Mouse (Mus musculus): ENCODE data around the gene Clec4f. TPM values are rescaled to one million over a fixed set of nuclear protein-coding genes. Genes with fewer than 3 reads are reported as not detected.

The Clec4f gene
- polyA plus RNA-seq, 1 experiment: not detected

DNA sequence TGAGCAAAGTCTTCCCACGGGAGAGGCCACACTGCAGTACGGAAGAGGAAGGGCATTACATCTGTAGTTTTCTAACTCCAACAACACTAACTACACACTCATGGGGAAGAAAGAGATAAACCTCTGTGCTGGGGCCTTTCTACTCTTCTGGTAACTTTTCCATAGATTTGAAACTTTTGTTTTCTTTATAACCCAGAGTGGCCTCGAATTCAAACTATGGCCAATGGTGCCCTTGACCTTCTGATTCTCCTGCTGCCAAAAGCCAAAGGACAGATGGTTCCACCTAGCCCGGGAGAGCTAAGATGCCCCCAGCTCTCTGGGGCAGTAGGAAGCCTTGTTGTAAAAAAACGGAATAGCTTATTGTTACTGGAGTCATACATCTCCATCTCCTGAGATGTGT, 44.0 kb upstream of the Clec4f start:
- H3K4me1 ChIP-seq (ENCODE audit: control insufficient read depth, insufficient read depth, low read length): no peaks in the 10 kb centered on the region
- H3K27ac ChIP-seq (ENCODE audit: insufficient read depth, low read length): no peak overlapping the region
- 4% methylated on average over 5 of the region's 5 CpGs for WGBS
- TF ChIP-seq CTCF (IDR thresholded peaks at IDR 0.05; ENCODE audit: borderline replicate concordance, insufficient read depth, low read depth, low read length): no peak
- no peak for TF ChIP-seq POLR2A (IDR thresholded peaks at IDR 0.05; ENCODE audit: borderline replicate concordance, insufficient read depth, low read length)
- peaks cover 15% of the 10 kb centered on the region; the same call in 1 of the 2 replicates for H3K27me3 ChIP-seq (ENCODE audit: control insufficient read depth, insufficient read depth, low read length)
- no peak overlapping the region for H3K4me3 ChIP-seq (replicated peaks; ENCODE audit: insufficient read depth, low read depth, low read length)
- DNase-seq: no peak

DNA sequence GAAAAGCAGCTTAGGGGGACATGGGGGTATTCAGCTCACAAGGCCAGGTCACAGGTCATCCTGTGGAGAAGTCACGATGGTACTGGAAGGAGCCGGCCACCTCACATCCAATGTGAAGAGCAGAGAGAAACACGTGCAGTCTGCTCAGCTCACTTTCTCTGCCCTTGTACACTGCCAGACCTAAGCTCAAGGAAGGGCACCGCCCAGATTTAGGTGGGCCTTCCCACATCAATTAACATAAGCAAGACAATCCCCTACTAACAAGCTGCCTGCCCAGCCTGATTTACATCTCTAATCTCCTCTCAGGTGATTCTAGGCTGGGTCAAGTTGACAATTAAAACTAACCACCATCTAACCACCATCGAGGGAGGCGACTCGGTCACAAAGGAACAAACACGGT, 41.9 kb upstream of the Clec4f start:
- no peaks in the 10 kb centered on the region for H3K4me1 ChIP-seq (ENCODE audit: control insufficient read depth, insufficient read depth, low read length)
- H3K4me3 ChIP-seq (replicated peaks; ENCODE audit: insufficient read depth, low read depth, low read length): no peak overlapping the region
- WGBS: 6% methylated on average over 8 of the region's 8 CpGs
- TF ChIP-seq POLR2A (IDR thresholded peaks at IDR 0.05; ENCODE audit: borderline replicate concordance, insufficient read depth, low read length) (no peak), CTCF (IDR thresholded peaks at IDR 0.05; ENCODE audit: borderline replicate concordance, insufficient read depth, low read depth, low read length) (no peak)
- no peak overlapping the region for H3K27ac ChIP-seq (ENCODE audit: insufficient read depth, low read length)
- peaks cover 10% of the 10 kb centered on the region; the same call in 1 of the 2 replicates for H3K27me3 ChIP-seq (ENCODE audit: control insufficient read depth, insufficient read depth, low read length)
- DNase-seq: no peak

DNA sequence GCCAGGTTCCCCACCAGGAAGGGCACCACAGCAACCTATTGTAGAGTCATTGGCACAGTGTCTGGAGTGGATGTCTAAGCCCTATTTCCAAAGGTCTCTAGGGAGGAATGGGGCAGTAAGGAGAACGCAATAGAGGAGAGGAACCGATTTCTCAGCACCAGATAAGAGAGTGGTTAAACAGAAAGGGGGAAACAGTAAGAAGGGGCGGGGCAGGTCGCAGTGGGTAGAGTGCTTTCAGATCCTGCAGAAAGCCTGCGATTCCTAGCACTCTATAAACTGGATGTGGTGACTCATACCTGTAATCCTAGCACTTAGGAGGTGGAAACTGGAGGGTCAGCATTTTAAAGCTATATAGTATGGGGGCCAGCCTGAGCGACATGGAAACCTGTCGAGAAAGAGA, 40.7 kb upstream of the Clec4f start:
- H3K4me1 ChIP-seq (ENCODE audit: control insufficient read depth, insufficient read depth, low read length): no peaks in the 10 kb centered on the region
- TF ChIP-seq CTCF (IDR thresholded peaks at IDR 0.05; ENCODE audit: borderline replicate concordance, insufficient read depth, low read depth, low read length): no peak
- TF ChIP-seq POLR2A (IDR thresholded peaks at IDR 0.05; ENCODE audit: borderline replicate concordance, insufficient read depth, low read length): no peak
- H3K4me3 ChIP-seq (replicated peaks; ENCODE audit: insufficient read depth, low read depth, low read length): no peak overlapping the region
- DNase-seq: no peak
- peaks cover 3% of the 10 kb centered on the region; the same call in 1 of the 2 replicates for H3K27me3 ChIP-seq (ENCODE audit: control insufficient read depth, insufficient read depth, low read length)
- no peak overlapping the region for H3K27ac ChIP-seq (ENCODE audit: insufficient read depth, low read length)
- WGBS: 3% methylated on average over 7 of the region's 7 CpGs

DNA sequence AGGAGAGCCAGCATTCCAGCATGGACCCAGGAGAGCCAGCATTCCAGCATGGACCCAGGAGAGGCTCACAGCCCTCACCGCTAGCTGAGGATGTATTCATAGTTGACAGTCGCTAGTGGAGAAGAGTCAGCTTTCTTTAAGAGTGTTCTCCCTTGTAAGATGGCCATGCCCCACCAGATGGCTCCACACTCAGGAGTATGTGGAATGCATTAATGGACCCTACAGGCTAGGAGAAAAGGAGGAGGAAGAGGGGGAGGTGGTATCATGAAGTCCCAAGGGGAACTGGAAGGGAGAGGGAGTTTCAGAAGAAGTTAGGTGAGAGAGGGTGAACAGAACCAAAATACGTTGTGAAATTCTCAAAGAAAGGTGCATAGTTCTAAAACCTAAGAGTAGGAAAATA, 39.7 kb upstream of the Clec4f start:
- Histone ChIP-seq H3K4me1 (ENCODE audit: control insufficient read depth, insufficient read depth, low read length) (no peaks in the 10 kb centered on the region), H3K4me3 (replicated peaks; ENCODE audit: insufficient read depth, low read depth, low read length) (no peak overlapping the region), H3K27me3 (ENCODE audit: control insufficient read depth, insufficient read depth, low read length) (peaks cover 2% of the 10 kb centered on the region; the same call in 1 of the 2 replicates), H3K27ac (ENCODE audit: insufficient read depth, low read length) (no peak overlapping the region)
- 10% methylated on average over 3 of the region's 3 CpGs for WGBS
- TF ChIP-seq POLR2A (IDR thresholded peaks at IDR 0.05; ENCODE audit: borderline replicate concordance, insufficient read depth, low read length) (no peak), CTCF (IDR thresholded peaks at IDR 0.05; ENCODE audit: borderline replicate concordance, insufficient read depth, low read depth, low read length) (no peak)
- no peak for DNase-seq

DNA sequence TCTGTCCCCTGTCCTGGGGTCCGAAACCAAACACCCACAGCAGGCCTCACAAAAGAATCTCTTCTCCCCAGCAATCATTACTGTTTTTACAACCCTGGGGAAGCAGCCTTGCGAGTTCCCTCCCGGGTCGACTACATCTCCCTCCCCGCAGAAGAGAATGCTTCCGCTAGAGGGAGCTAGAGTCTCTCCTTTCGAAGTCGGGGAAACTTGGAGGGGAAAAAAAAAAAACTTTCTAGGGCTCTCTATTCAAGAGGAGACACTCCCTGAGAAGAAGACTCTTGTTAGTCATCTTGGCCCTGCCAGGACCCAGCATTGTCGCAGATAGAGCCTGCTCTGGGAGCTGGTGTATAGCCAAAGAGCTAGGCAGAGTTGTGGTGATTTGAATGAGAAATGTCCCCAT, 37.8 kb upstream of the Clec4f start:
- peak in 1 of 2 experiments; percentile 26 for DNase-seq
- TF ChIP-seq CTCF (IDR thresholded peaks at IDR 0.05; ENCODE audit: borderline replicate concordance, insufficient read depth, low read depth, low read length) (peak; percentile 57; the same call in 1 of the 2 replicates), POLR2A (IDR thresholded peaks at IDR 0.05; ENCODE audit: borderline replicate concordance, insufficient read depth, low read length) (no peak)
- H3K4me1 ChIP-seq (ENCODE audit: control insufficient read depth, insufficient read depth, low read length): no peaks in the 10 kb centered on the region
- no peak overlapping the region for H3K27ac ChIP-seq (ENCODE audit: insufficient read depth, low read length)
- H3K27me3 ChIP-seq (ENCODE audit: control insufficient read depth, insufficient read depth, low read length): no peaks in the 10 kb centered on the region; the same call in 1 of the 2 replicates
- H3K4me3 ChIP-seq (replicated peaks; ENCODE audit: insufficient read depth, low read depth, low read length): no peak overlapping the region
- WGBS: under 1% methylated on average over 9 of the region's 9 CpGs

DNA sequence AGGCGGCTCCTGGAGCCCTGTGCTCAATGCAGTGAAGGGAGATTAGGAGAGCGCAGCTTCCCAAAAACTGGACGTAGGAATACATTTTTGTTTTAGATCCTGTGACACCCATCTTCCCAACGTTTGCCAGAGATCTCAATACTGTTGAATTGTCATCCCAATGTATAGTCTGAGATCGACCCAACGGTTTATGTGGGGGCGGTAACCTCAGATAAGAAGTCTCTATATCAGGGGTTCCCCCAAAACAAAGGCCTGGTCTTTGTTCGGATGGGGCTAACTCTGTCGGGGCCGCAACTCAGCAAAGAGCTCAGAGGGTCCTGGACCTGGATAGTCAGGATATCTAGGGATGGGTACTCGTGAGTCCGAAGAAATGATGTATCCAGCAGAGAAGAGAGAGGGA, 37.0 kb upstream of the Clec4f start:
- Histone ChIP-seq H3K4me3 (replicated peaks; ENCODE audit: insufficient read depth, low read depth, low read length) (no peak overlapping the region), H3K4me1 (ENCODE audit: control insufficient read depth, insufficient read depth, low read length) (no peaks in the 10 kb centered on the region), H3K27me3 (ENCODE audit: control insufficient read depth, insufficient read depth, low read length) (no peaks in the 10 kb centered on the region; the same call in 1 of the 2 replicates), H3K27ac (ENCODE audit: insufficient read depth, low read length) (no peak overlapping the region)
- DNase-seq: no peak
- no peak for TF ChIP-seq POLR2A (IDR thresholded peaks at IDR 0.05; ENCODE audit: borderline replicate concordance, insufficient read depth, low read length)
- TF ChIP-seq CTCF (IDR thresholded peaks at IDR 0.05; ENCODE audit: borderline replicate concordance, insufficient read depth, low read depth, low read length): no peak
- 5% methylated on average over 12 of the region's 12 CpGs for WGBS

DNA sequence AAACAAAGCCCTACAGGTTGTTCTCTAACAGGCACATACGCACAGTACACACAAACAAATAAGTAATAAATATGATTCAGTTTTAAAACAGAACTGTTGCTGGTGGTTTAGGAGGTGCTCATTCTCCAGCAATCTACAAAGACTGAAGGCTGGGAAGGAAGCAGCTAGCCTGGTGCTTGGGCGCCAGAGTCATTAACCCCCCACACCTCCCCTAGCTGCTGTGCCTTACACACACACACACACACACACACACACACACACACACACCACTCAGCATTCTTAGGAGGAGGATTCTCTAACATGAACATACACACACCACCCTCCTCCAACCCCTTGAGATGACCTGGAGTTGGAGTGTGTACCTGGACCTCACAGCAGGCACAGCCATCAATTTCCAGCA, 34.9 kb upstream of the Clec4f start:
- WGBS: 54% methylated on average over 2 of the region's 2 CpGs
- H3K27ac ChIP-seq (ENCODE audit: insufficient read depth, low read length): no peak overlapping the region
- no peaks in the 10 kb centered on the region; the same call in 1 of the 2 replicates for H3K27me3 ChIP-seq (ENCODE audit: control insufficient read depth, insufficient read depth, low read length)
- no peaks in the 10 kb centered on the region for H3K4me1 ChIP-seq (ENCODE audit: control insufficient read depth, insufficient read depth, low read length)
- no peak for DNase-seq
- TF ChIP-seq POLR2A (IDR thresholded peaks at IDR 0.05; ENCODE audit: borderline replicate concordance, insufficient read depth, low read length): no peak
- TF ChIP-seq CTCF (IDR thresholded peaks at IDR 0.05; ENCODE audit: borderline replicate concordance, insufficient read depth, low read depth, low read length): no peak
- H3K4me3 ChIP-seq (replicated peaks; ENCODE audit: insufficient read depth, low read depth, low read length): no peak overlapping the region

DNA sequence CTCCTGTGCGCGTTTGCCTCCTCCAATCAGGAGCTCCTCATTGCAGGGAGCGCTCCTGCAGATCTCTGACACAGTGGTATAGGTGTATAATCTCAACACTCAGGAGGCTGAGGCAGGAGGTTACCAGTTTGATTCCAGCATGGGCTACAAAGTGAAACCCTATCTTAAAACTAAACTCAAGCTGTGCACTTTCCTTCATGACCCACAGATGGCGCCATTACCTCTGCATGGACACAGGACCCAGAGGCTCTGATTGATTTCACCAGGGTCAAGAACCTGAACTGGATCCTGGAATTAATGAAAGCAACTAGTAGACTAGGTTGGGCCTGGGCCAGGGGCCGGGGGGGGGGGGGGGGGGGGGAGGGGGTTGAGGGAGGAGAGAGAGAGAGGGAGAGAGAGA, 34.3 kb upstream of the Clec4f start:
- TF ChIP-seq CTCF (IDR thresholded peaks at IDR 0.05; ENCODE audit: borderline replicate concordance, insufficient read depth, low read depth, low read length) (peak; percentile 65; the same call in 1 of the 2 replicates), POLR2A (IDR thresholded peaks at IDR 0.05; ENCODE audit: borderline replicate concordance, insufficient read depth, low read length) (no peak)
- Histone ChIP-seq H3K4me3 (replicated peaks; ENCODE audit: insufficient read depth, low read depth, low read length) (no peak overlapping the region), H3K27me3 (ENCODE audit: control insufficient read depth, insufficient read depth, low read length) (no peaks in the 10 kb centered on the region; the same call in 1 of the 2 replicates), H3K27ac (ENCODE audit: insufficient read depth, low read length) (no peak overlapping the region), H3K4me1 (ENCODE audit: control insufficient read depth, insufficient read depth, low read length) (no peaks in the 10 kb centered on the region)
- peak in 1 of 2 experiments; percentile 32 for DNase-seq
- 22% methylated on average over 4 of the region's 5 CpGs for WGBS
